Mouse (Mus musculus) gastrocnemius, adult 2 months (tissue): Measurements from ENCODE around the gene Atp6v0e2. TPM values are rescaled to one million over a fixed set of nuclear protein-coding genes. Genes with fewer than 3 reads are reported as not detected.

Source experiments
- DNase-seq: peaks from one replicate; pipeline ENCODE4 v3.0.0; 2022
- H3K27ac ChIP-seq: fragments of 200-600 bp; 2 replicates; pipeline ENCODE4 v1.8.1; 2022; ENCODE audit warnings: mild to moderate bottlenecking
- H3K4me3 ChIP-seq: fragments of 200-600 bp; 2 replicates; pipeline ENCODE4 v1.8.1; 2022; ENCODE audit warnings: mild to moderate bottlenecking, moderate library complexity
- CTCF ChIP-seq: fragments of 200-600 bp; IDR thresholded peaks from 2 replicates; pipeline ENCODE4 v1.8.1; 2022; ENCODE audit warnings: antibody characterized with exemption, mild to moderate bottlenecking, moderate library complexity
- intact Hi-C: fragments of 180-260 bp; cut with DNase I; formaldehyde crosslinking; loops from one replicate; pipeline ENCODE4 v1.15.1; 2025
- total RNA-seq, 2 experiments: library from RNA; stranded (reverse); gene quantifications; 2 replicates each; pipeline ENCODE4 v1.2.3; 2021

Atp6v0e2 gene
- total RNA-seq, 2 experiments from 2014 or later = 48.3 to 53.7 TPM

DNA sequence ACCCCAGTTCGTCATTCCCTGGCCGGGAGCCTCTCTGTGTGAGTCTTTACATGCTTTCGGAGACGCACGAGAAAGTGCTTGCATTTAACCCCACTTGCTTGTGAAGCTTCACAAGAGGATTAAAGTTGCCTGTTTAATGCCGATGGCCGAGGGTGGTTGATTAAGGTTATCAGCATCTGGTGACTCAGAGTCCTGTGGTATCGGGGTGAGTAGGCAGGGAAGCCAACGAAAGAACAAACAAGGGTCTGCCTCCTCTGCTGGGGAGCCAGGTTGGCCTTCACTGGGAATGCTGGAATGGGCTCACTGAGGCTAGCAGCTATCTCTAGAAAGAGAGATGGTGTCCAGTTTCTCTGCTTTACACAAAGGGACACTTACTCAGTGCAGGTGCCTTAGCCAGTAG is 9.5 kb upstream of the Atp6v0e2 start:
- intact Hi-C loops = no loop called here
- no peak for TF ChIP-seq CTCF

DNA sequence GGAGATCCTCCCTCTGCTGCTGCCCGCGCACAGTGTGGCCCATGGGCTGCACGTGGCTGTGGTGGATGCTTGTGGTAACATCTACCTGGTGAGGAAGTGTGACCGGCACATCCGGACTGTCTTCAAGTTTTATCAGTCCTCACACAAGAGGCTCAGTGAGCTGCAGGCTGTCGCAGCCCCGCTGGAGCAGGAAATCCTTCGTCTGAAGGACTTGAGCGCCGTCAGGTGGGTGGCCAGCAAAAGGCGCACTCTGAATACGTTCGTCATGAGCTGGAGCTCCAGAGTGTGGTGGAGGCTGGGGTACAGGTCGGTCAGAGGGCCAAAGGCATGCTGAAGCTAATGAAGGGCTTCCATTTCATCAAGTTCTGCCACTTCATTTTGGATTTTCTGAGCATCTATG is 8.2 kb upstream of the Atp6v0e2 start:
- Histone ChIP-seq H3K4me3 (no peak overlapping the region), H3K27ac (no peak overlapping the region)
- DNase-seq = no peak
- TF ChIP-seq CTCF = no peak
- intact Hi-C loops = no loop called here

More for the DNA sequence above, 9.5 kb upstream of the Atp6v0e2 start:
- DNase-seq = no peak
- Histone ChIP-seq H3K4me3 (no peak overlapping the region), H3K27ac (no peak overlapping the region)

DNA sequence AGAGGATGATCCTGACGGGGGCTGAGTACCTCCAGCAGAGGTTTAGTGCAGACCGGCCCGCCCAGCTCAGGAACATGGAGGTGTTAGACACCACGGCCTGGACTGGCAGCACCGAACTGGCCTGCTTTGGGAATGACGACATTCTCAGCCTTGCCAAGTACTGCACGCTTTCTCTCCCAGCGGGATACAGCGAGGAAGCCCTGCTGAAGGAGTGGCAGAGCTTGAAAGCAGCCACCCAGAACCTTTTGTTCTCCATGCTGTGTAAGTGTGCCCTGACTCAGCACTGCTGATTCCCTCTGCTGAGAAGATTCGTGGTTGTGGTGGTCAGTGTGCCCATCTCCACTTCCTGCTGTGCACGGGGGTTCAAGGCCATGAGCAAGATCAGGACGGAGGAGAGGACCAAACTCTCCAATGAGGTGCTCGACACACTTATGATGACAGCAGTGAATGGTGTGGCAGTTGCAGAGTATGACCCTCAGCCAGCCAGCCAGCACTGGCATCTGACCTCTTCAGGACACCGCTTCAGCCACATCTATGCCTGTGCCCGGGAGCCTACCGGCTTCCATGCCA is 7.5 kb upstream of the Atp6v0e2 start:
- DNase-seq = no peak
- Histone ChIP-seq H3K4me3 (no peak overlapping the region), H3K27ac (no peak overlapping the region)
- intact Hi-C loops = no loop called here
- TF ChIP-seq CTCF = no peak

DNA sequence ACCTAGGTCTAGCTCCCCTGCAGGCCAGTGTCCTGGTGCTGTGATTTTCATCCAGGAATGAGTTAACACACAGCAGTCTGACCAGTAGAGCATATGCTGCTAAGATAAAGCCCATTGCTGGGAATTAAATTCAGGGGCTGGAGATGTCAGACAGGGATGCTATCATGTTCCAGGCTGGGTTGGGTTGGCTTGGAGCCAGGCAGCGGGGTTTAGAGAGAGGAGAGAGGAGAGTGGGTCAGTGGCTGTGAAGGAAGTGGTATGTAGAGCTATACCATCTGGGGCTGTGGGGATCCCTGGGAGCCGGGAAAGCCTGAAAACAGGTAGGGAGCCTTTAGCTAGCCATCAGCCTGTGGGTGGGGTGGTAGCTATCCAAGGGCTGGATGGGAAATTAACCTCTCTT is 6.6 kb upstream of the Atp6v0e2 start:
- intact Hi-C loops = no loop called here
- Histone ChIP-seq H3K4me3 (no peak overlapping the region), H3K27ac (no peak overlapping the region)
- DNase-seq = no peak
- no peak for TF ChIP-seq CTCF

DNA sequence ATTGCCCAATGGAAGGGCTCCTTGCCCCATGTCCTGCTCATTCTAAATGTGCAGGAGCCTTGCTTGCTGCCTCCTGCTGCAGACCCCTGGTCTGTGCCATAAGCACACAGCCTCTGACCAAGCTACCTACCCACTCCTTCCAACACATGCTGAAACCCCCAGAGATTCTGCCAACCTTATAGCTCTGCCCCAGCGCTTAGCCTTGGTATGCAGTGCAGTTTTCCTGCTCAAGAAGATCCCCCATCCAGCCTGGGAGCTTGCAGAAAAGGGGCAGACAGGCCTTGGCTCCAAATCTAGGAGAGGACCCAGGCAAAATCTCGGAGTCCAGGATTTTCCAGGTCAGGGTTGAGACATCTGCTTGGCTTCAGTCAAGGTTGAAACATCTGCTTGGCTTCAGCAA is 3.9 kb upstream of the Atp6v0e2 start:
- no peak for DNase-seq
- H3K4me3 ChIP-seq = no peak overlapping the region
- intact Hi-C loops = no loop called here
- no peak for TF ChIP-seq CTCF
- H3K27ac ChIP-seq = no peak overlapping the region

DNA sequence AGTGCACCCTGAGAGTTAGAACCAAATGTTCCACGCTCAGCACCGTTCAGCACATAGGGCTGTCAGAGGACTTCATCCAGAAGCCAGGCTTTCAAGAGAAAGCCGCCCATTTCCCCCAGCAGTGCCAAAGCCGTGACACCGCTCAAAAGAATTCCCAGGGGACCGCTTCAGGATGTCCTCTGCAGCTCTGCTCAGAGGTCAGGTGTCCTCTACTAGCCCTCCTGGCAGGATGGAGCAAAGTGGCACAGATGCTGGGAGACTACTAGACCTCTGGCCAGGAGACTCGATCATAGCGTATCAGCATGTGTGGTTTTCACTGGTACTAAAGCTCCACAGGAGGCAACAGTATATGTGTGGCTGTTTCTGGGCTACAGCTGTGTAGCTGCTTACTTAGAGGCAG is 2.5 kb upstream of the Atp6v0e2 start:
- TF ChIP-seq CTCF = no peak
- H3K27ac ChIP-seq = no peak overlapping the region
- no peak for DNase-seq
- H3K4me3 ChIP-seq = no peak overlapping the region
- intact Hi-C loops = no loop called here

DNA sequence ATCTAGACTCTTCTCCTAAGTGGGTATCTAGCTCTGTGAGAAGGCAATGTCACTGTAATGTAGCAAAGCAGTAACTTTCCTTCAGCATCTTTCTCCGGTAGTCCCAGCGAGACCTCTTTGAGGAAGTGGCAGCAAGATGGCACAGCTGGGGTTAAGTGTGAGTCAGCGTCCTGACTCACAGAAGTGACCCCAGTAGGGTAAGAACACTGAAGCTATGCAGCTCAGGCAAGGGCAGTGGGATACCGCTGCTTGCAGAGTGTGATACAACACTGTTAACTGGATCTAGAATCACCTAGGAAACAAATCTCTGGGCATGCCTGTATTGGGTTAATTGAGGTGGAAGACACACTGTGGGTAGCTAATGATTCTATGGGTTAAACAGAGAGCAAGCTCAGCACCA is 1.3 kb upstream of the Atp6v0e2 start:
- TF ChIP-seq CTCF = no peak
- intact Hi-C loops = no loop called here
- DNase-seq = no peak
- no peak overlapping the region for H3K4me3 ChIP-seq
- H3K27ac ChIP-seq = no peak overlapping the region

DNA sequence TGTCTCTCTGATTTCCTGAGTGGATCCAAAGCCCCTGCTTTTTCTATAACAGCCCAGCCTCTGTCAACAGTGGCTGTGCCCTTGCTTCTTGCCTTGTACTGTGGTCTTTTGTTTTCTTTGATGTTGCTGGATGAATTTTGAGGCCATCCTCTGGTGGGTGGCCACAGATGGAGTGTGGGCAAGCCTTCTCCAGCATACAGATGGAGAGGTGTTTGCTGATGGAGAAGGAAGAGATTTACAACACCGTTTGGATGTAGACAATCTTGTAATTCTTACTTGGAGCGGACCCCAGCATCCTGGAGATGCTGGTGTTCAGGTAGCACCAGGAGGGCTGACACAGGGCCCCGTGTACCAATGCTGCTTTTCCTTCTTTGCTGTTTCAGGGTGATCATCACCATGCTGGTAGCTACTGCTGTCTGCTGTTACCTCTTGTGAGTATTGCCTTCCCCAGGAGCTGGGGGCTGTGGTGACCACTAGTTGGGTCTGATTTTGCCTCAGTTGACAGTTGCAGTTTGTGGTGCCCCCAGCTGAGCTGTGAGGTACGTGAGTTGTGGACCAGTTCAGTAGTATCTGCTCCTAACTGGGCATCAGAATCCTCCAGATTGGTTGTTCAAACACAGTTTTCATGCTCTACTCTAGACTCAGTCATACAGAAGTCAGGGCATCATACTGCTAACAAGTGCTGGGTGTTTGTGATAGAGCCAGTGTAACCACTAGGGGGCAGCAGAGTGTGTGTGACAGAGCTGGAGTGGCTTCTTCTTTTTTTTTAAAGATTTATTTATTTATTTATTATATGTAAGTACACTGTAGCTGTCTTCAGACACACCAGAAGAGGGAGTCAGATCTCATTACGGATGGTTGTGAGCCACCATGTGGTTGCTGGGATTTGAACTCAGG is 1.7 kb downstream of the Atp6v0e2 start:
- peak; percentile 86 for DNase-seq
- TF ChIP-seq CTCF = peak; percentile 83
- intact Hi-C loops = no loop called here
- Histone ChIP-seq H3K4me3 (no peak overlapping the region), H3K27ac (peak overlapping the region; percentile 95)

DNA sequence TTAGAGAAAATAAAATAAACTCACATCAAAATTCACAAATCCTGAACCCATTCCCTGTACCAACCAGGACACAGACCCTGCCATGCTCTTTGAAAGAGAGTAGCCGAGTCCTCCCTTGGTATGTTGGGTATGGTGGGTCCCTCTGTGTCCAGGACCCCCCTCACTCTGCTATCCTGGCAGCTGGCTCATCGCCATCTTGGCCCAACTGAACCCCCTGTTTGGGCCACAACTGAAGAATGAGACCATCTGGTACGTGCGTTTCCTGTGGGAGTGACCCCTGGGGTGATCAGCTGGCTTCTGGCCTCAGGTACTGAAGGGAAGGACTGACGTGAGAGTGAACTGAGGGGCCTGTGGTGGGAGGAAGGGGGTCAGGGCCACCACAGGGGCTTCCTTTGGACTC is 2.4 kb downstream of the Atp6v0e2 start:
- Histone ChIP-seq H3K27ac (peak overlapping the region; percentile 95), H3K4me3 (no peak overlapping the region)
- no peak for DNase-seq
- intact Hi-C loops = loop anchor here (2.0 to 5.0 kb wide), 2 partner anchors 103 to 232 kb away; partner anchors contain the start of gene Gimap3
- TF ChIP-seq CTCF = no peak

DNA sequence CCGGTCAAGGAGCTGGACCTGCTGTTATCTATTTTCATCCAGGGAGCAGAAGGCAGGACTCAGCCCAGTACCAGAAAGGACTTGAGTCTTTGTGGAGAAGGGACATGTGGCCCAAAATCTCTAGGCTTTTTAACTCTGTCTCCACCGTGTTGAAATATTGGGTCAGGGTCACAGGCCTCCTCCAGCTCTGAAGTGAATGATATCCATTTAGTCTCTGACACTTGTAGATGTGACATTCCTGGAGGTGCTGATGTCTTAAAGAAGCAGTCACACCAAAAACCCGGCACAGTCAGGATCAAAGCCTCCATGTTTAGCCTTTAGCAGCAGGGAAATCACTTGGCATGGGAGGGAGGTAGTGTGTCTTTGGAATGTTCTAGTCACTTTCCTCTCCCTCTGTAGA is 3.3 kb downstream of the Atp6v0e2 start:
- Histone ChIP-seq H3K27ac (peak overlapping the region; percentile 95), H3K4me3 (no peak overlapping the region)
- no peak for TF ChIP-seq CTCF
- intact Hi-C loops = loop anchor here (2.0 to 5.0 kb wide), 2 partner anchors 102 to 232 kb away; partner anchors contain the start of gene Gimap3
- DNase-seq = no peak

DNA sequence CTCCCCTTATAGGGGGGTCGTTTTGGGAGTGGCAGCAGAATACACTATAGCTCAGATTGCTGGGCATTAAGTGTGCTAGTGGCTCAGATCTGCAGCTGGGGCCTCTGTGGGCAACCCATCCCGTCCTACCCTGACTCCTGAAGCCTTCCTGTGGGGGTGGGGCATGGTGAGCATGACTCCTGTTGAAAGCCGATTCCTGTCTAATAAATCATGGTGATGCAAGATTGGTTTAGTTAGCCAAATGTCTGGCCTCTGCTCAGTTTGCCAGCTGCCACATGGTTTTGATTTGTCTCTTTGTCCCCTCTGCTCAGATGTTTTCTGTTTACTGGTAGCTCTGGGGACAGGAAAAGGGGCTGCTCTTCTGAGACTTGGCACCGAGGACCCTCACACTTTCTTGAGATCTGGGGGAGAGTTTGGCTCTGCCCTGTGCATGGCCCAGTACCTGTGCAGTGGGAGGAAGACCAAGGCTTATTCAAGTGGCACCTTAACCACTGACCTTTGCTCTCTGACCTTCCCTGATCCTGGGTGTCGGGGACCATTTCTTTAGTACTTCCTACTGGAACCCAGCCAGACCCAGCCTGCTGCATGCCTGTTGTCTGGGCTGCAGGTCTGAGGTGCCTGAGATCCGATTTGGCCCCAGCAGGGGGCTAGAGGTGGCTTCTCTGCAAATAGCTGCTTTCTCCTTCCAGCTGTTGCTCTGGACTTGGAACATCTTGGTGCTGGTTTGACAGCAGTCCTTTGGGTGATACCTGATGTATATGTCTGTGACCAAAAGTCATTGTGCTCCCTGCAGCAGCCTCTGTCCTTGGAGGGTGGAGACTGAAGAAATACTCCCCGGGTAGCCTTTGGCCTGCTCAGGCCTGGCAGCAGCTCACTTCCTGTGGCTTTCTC is 4.4 kb downstream of the Atp6v0e2 start:
- H3K27ac ChIP-seq = peak overlapping the region; percentile 95
- TF ChIP-seq CTCF = no peak
- intact Hi-C loops = loop anchor here (2.0 to 5.0 kb wide), 2 partner anchors 101 to 230 kb away; partner anchors contain the start of gene Gimap3
- DNase-seq = peak; percentile 90
- no peak overlapping the region for H3K4me3 ChIP-seq

DNA sequence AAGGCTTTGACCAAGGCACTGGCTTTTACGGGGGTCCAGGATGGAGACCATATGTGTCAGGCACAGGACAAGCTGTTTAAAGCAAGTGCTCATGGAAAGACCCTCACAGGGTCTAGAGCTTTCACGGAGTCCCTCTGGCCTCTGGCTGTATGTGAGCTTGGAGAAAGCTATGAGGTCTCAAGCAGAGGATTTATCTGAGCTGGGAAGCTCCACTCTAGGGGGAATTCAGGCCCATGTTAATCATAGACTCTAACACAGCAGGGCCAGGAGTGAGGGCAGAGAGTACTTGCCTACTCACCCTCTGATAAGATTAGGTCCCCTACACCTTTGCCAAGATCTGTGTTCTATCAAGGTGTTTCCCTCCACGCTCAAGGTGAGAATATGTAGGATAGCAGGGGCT is 5.2 kb downstream of the Atp6v0e2 start:
- intact Hi-C loops = loop anchor here (5.0 kb wide), 1 partner anchor 230 kb away; the partner anchor contains the start of gene Gimap3
- DNase-seq = no peak
- TF ChIP-seq CTCF = no peak
- Histone ChIP-seq H3K4me3 (no peak overlapping the region), H3K27ac (peak overlapping the region; percentile 95)

DNA sequence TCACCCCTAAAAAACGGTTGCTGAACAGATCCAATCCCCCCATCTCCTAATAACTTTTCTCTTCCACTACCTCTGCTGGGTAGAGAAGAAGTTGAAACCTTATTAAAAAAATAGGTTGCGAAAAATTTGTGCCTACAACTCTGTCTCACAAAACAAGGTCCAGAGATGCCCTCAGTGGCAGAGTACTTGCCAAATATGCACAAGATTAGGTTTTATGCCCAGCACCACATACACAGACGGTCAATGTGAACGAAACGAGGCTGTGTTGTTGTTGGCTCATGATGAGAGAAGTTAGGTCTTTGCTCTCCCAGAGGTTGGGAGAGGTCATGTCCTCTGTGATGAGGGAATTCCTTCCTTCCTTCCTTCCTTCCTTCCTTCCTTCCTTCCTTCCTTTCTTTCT is 7.8 kb downstream of the Atp6v0e2 start:
- TF ChIP-seq CTCF = no peak
- no peak for DNase-seq
- H3K27ac ChIP-seq = no peak overlapping the region
- H3K4me3 ChIP-seq = no peak overlapping the region
- intact Hi-C loops = no loop called here
